Mouse (Mus musculus): ENCODE data around the gene Gm47429.
"Not testable (repeated sequence)": the region's sequence is repeated elsewhere in the genome, so short reads cannot be mapped to it uniquely, and the experiment has no call there.

Gene Gm47429

DNA sequence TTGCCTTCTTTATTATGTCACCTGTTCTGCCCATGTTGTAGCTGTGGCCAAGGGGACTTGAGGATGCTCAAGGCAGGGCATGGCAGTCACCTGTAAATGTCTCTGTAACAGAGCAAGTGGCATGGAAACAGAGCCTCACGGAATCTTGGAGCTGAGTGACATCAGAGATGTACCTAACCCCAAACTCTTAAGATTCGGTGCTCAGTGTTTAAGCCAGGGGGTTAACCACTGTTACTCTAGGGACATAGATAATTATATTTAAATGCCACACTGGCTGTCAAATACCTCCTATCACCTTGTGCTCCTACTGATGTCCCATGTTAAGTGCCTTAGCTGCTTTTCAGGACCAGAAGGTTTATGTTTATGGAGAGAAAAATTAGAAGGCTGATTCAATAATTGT lies at the start of gene Gm47429:
Gm47429 (minus strand) TSS at position 101 of the 400 bp plus-strand sequence.
- no peak for DNase-seq (ENCODE audit: extremely low read depth, low read depth, low spot score)

DNA sequence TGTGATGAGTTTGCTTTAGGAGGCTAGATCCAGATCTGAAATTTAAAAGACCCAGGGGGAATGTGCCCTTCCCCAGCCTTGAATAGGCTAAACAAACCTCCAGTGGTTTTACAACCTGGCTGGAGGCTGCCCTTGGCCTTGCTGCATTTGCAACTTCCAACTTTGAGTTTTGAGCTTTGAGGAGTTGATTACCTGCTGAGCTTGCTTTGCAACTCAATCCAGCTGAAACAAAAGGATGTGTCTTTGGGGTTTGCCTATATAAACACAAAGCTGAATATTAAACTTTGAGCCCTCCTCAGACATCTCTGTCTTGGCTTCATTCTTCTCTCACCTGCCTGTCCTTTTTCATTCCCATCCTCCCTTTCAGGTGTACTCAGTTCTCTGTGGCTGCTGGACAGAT lies 44.8 kb upstream of the Gm47429 start:
- DNase-seq (ENCODE audit: extremely low read depth, low read depth, low spot score) = not testable (repeated sequence)

DNA sequence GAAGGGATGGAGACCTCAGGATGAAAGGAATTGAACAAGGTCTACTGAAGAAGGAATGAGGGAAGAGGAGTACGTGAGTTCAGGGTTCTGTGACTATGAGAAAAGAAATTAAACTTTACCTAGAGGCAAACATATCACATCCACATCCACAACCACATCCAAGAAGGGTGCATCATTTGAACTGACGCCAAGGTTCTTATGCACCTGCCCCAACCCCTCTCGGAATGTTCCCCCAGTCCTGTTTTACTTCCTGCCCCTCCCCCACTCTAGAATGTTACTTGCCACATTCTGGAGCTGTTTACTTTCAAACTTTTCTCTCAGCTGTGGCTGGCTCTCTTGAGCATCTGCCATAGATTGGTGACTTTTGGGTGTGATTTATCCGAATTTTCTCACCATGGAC lies 23.3 kb upstream of the Gm47429 start, which contains the start of gene Nutm2:
Nutm2 (plus strand) TSS at position 301 of the 400 bp plus-strand sequence.
- no peak for DNase-seq (ENCODE audit: extremely low read depth, low read depth, low spot score)

DNA sequence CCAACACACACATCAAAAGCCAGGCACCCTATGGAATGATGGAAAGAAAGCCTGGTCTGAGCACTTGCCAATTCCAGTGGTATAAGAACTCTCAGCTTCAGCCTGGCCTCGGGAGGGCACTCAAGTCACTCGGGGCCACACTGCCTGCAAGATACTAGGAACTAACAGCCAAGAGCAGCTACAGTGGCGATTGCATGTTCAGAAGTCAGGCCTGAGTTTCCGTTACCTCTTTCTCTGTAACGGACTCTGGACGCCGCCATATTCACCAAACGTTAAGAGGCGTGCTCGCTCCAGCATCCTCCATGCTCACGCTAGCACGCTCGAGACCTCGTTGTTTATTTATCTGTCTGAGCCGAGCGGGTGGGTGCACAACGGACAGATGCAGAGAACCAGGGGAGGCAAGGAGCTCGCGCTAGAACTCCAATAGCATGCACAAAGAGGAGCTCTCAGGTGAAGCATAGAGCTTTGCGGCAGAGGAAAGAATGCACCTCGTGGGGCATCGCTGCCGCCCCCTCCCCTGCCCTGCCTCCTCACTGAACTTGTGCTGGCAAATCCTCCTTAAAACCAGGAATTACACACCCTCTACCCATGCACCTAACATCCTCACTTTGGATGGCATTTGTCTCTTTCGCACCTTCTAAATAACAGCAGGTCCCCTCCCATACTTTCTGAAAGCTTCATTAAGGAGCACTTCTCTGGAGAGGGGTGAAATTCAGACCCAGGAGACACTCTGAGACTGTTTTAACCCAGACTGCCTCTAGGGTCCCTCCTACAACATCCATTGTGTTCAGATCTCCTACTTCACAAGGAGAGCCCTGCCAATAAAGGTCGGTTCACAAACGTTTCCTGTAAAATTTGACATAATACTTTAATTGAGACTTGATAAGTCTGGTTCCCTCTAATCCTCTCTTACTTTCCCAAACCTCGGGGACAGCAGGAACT lies 21.2 kb upstream of the Gm47429 start:
- no peak for DNase-seq (ENCODE audit: extremely low read depth, low read depth, low spot score)

DNA sequence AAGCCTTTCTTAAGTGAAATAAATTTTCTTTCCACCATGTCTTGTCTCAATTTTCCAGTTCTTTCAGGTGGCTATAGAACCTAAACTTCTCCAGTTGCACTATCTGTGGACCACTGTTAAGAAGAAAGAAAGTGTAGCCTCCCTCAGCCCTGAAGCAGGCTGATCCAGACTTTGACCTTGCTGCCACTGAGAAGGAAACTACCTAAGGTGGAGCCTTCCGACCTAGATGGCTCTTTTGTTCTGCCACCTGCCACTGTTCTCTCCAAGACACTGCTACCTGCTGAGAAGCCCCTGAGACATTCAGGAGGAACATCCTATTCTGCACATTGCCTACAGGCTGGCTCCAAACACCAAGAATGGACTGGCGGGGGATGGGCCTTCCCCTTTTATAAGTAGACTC lies 16.7 kb upstream of the Gm47429 start:
- DNase-seq (ENCODE audit: extremely low read depth, low read depth, low spot score) = not testable (repeated sequence)

DNA sequence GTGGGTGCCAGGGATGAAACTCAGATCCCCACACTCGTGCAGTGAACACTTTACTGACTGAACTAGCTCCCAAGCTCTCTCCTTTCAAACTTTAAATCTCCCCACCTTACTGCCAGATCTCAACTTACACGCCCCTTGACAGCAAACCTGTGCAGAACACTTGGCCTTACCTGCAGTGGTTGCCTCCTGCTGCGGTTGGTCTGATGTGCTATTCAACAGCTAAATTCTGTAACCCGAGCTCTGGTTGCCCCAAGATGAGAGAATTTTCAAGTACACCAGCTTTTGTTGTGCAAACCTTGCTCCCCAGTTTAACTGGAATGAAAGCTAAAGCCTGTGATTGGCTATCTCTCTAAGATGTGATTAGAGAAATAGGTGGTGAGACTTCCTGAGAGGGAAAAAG lies 9.7 kb upstream of the Gm47429 start:
- no peak for DNase-seq (ENCODE audit: extremely low read depth, low read depth, low spot score)

DNA sequence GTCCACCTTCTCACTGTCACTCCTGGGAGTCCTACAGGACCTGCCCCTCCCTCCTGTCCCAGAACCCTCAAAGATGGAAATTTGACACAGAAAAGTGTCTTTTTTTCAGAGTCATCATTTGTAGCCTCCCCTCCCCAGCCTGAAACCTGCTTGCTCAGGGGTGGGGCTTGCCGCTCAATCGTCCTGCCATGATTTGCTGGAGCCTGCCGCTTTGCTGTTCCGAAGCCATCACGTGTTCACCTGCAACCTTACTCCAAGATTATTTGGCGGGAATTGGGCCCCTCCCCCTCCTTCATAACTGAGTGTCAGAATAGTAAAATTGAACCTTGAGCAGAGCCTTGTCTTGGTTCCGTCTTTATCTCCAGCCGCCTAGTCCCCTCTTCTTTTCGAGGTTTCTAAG lies 8.6 kb upstream of the Gm47429 start:
- DNase-seq (ENCODE audit: extremely low read depth, low read depth, low spot score) = not testable (repeated sequence)

DNA sequence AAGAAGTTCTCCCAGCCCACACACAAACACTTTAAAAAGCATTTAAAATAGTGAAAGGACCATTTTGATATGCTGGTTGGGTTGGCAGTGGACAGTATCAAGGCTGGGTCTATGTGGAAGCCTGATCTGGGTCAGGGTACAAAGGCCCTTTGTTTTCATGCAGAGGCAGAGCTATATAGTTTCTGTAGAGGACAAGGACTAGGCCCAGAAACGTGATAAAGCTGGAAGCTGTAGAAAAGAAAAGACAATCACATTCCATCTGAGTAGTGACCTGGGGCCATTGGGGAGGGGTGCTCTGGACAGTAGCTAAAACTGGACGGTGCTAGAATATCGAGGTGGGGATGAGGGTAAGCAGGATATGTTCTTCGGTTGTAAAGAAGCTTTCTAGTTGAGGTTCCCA lies 1.5 kb upstream of the Gm47429 start:
- no peak for DNase-seq (ENCODE audit: extremely low read depth, low read depth, low spot score)

DNA sequence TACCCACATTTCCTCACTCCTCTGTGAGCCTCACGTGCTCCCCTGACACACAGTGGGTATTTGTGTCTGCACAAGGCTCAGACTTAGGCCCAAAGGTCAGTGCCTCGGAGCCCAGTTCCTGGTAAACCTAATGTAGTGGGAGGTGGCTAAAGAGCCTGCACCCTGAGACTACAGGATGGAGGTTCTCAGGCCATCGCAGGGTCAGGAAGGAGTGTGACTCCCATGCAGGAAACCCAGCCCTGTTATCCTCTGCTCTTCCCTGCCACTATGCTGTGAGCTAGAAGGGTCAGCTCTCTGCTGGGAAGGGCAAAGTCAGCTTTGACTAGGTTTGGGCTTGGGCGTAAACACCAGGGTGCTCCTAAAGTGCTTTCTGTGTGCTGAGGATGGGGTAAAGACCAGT lies 17.0 kb downstream of the Gm47429 start:
- DNase-seq (ENCODE audit: extremely low read depth, low read depth, low spot score) = no peak

DNA sequence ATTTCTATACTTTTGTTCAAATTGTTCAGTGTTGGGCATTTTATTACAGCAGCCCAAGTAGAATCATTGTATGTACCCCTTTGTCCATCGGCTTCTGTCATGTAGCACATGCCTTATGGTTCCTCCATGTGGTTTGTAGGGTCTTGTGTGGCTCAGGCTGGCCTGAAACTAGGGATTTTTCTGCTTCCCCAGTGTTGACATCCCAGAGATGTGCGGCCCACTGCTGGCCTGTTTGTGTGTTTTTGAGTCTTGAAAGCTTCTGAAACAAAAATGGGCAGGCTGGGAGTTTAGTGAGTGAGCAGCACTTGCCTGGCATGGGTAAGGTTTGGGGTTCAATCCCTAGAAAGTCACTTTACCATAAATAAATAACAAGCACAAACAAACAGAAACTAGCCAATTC lies 19.2 kb downstream of the Gm47429 start:
- DNase-seq (ENCODE audit: extremely low read depth, low read depth, low spot score) = no peak

DNA sequence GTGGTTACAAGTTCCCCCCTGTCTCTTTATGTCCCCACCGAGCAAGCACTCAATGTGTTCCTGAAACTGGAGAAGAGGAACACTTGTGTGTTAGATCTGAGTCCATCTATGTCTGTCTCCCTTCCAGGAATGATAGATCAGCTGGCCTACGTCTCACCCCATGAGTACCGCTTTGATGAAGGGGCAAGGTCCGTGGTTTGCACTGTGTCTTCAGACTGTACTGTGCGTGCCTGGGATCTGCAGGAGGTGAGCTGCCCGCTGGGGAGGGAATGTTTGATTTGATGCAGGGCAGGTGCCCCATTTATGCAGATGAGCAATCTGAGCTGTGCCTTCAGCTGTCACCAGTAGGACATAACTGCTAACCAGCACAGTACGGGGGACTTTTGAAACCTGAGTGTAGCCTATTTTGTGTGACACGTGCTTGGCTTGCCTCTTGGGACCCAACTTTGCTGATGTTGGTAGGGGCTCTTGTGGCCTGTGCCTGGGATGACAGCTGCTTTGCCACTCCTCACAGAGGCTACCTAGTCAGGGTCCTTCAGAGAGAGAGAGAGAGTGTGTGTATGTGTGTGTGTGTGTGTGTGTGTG lies 20.0 kb downstream of the Gm47429 start:
- no peak for DNase-seq (ENCODE audit: extremely low read depth, low read depth, low spot score)

DNA sequence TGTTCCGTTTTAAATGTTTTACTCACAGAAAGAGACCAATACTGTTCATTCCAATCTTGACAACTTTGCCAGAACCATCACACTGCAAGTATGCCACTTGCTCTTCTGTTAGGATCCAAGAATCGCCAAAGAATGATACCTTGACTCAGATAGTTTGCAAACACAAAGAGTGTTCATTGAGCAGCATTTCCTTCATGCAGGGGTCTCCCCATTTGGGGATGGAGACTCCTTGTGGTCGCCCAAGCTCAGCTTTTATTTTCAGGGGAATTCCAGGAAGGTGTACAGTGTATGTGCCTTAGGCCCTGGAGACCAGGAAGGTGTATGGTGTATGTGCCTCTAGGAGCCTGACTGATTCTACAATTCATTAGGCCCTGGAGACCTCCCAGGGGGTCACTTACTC lies 25.3 kb downstream of the Gm47429 start:
- DNase-seq (ENCODE audit: extremely low read depth, low read depth, low spot score) = no peak

DNA sequence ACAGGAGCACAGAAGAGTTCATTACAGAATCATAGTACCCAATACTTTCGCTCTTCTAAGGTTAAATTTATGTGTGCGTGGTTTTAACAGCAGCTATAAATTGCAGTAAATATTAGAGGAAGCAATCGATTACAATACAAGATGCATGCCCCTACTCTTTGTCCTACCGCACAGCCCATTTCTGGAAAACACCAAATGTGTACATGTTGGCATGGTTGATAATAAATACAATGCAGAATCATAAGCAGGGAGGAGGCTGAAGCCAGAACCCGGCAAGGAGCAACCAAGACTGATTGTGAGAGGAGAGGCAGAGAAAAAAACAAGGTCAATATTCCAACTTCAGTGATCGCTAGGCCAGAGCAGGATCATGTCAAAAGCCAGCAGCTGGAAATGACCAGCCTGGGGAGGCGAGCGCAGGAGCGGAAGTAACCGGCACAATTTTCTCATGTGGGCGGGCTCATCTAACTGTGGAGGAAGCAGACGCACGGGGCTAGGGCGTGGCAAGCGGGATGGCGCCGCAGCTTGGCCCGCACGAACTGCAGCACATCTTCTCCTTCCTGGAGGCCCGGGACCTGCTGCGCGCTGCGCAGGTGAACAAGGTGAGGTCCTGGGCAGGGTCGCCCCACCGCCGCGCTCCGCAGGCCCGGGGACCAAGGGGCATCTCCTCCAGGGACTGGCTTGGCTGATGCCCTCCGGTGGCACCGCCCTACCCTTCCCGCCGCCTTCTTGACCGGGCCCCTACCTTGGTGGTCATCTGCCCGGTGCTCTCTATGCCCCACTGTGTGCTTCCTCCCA lies 26.1 kb downstream of the Gm47429 start, which contains the start of gene Fbxw17:
Fbxw17 (plus strand) TSS at position 476 of the 795 bp plus-strand sequence.
- peak; percentile 2 for DNase-seq (ENCODE audit: extremely low read depth, low read depth, low spot score)

Data from fat pad, adult 2 months (tissue).